Mouse (Mus musculus): Measurements from ENCODE around the gene Adig. TPM values are rescaled to one million over a fixed set of nuclear protein-coding genes. Genes with fewer than 3 reads are reported as not detected.

The Adig gene
- polyA plus RNA-seq, 1 experiment from 2014 or later, result not detected

GRCm38 (mm10) chr2:158513821-158514336 lies 11.5 kb downstream of the Adig start:
- no peaks in the 10 kb centered on the region for H3K9me3 ChIP-seq
- no peak overlapping the region for H3K27ac ChIP-seq (replicated peaks)
- DNase-seq (ENCODE audit: low spot score), result no peak
- no peaks in the 10 kb centered on the region for H3K36me3 ChIP-seq (replicated peaks)
- H3K27me3 ChIP-seq (replicated peaks; ENCODE audit: low read depth, poor library complexity, severe bottlenecking), result no peaks in the 10 kb centered on the region
- H3K4me3 ChIP-seq, result no peak overlapping the region
- no peaks in the 10 kb centered on the region for H3K4me1 ChIP-seq
- 85% methylated on average over 12 of the region's 12 CpGs for WGBS

GRCm38 (mm10) chr2:158518583-158518982 lies 16.2 kb downstream of the Adig start:
- no peaks in the 10 kb centered on the region for H3K4me1 ChIP-seq
- no peak overlapping the region for H3K4me3 ChIP-seq
- 81% methylated on average over 6 of the region's 6 CpGs for WGBS
- DNase-seq (ENCODE audit: low spot score), result no peak
- H3K27me3 ChIP-seq (replicated peaks; ENCODE audit: low read depth, poor library complexity, severe bottlenecking), result no peaks in the 10 kb centered on the region
- no peak overlapping the region for H3K27ac ChIP-seq (replicated peaks)
- 0 out of 2 replicates have a peak, but pooled peaks cover 2% of the 10 kb centered on the region for H3K9me3 ChIP-seq
- no peaks in the 10 kb centered on the region for H3K36me3 ChIP-seq (replicated peaks)

- H3K4me1 ChIP-seq, result no peaks in the 10 kb centered on the region
- H3K4me3 ChIP-seq, result no peak overlapping the region
- H3K36me3 ChIP-seq (replicated peaks), result no peaks in the 10 kb centered on the region
- 0 out of 2 replicates have a peak, but pooled peaks cover 2% of the 10 kb centered on the region for H3K9me3 ChIP-seq
- H3K27me3 ChIP-seq (replicated peaks; ENCODE audit: low read depth, poor library complexity, severe bottlenecking), result no peaks in the 10 kb centered on the region
- WGBS, result 83% methylated on average over 11 of the region's 11 CpGs
- no peak overlapping the region for H3K27ac ChIP-seq (replicated peaks)
- no peak for DNase-seq (ENCODE audit: low spot score)
These were observed 16.7 kb downstream of the Adig start for GRCm38 (mm10) chr2:158519071-158519470.

GRCm38 (mm10) chr2:158519800-158520199 lies 17.4 kb downstream of the Adig start:
- H3K27me3 ChIP-seq (replicated peaks; ENCODE audit: low read depth, poor library complexity, severe bottlenecking), result no peaks in the 10 kb centered on the region
- no peak overlapping the region for H3K4me3 ChIP-seq
- WGBS, result 80% methylated on average over 6 of the region's 6 CpGs
- H3K4me1 ChIP-seq, result no peaks in the 10 kb centered on the region
- H3K9me3 ChIP-seq, result 0 out of 2 replicates have a peak, but pooled peaks cover 2% of the 10 kb centered on the region
- H3K27ac ChIP-seq (replicated peaks), result no peak overlapping the region
- H3K36me3 ChIP-seq (replicated peaks), result no peaks in the 10 kb centered on the region
- DNase-seq (ENCODE audit: low spot score), result no peak

- Histone ChIP-seq H3K27me3 (replicated peaks; ENCODE audit: low read depth, poor library complexity, severe bottlenecking) (no peaks in the 10 kb centered on the region), H3K27ac (replicated peaks) (no peak overlapping the region), H3K9me3 (0 out of 2 replicates have a peak, but pooled peaks cover 2% of the 10 kb centered on the region), H3K4me1 (no peaks in the 10 kb centered on the region), H3K4me3 (no peak overlapping the region), H3K36me3 (replicated peaks) (no peaks in the 10 kb centered on the region)
- DNase-seq (ENCODE audit: low spot score), result no peak
- 83% methylated on average over 8 of the region's 8 CpGs for WGBS
These were observed 20.6 kb downstream of the Adig start for GRCm38 (mm10) chr2:158523060-158523459.

GRCm38 (mm10) chr2:158524129-158524860 lies 21.9 kb downstream of the Adig start:
- Histone ChIP-seq H3K27me3 (replicated peaks; ENCODE audit: low read depth, poor library complexity, severe bottlenecking) (no peaks in the 10 kb centered on the region), H3K36me3 (replicated peaks) (no peaks in the 10 kb centered on the region), H3K27ac (replicated peaks) (no peak overlapping the region), H3K4me1 (no peaks in the 10 kb centered on the region), H3K4me3 (no peak overlapping the region), H3K9me3 (0 out of 2 replicates have a peak, but pooled peaks cover 2% of the 10 kb centered on the region)
- DNase-seq (ENCODE audit: low spot score), result no peak
- 82% methylated on average over 16 of the region's 16 CpGs for WGBS

- WGBS, result 14% methylated on average over 4 of the region's 4 CpGs
- Histone ChIP-seq H3K9me3 (no peaks in the 10 kb centered on the region; the same call in 1 of the 2 replicates), H3K36me3 (replicated peaks) (no peaks in the 10 kb centered on the region), H3K4me3 (no peak overlapping the region), H3K27me3 (replicated peaks; ENCODE audit: low read depth, poor library complexity, severe bottlenecking) (peaks cover 3% of the 10 kb centered on the region; the same call in 1 of the 2 replicates), H3K4me1 (no peaks in the 10 kb centered on the region), H3K27ac (replicated peaks) (no peak overlapping the region)
- peak; percentile 64 for DNase-seq (ENCODE audit: low spot score)
These were observed 31.7 kb downstream of the Adig start for GRCm38 (mm10) chr2:158534090-158534489.

GRCm38 (mm10) chr2:158534559-158534958 lies 32.1 kb downstream of the Adig start:
- 77% methylated on average over 8 of the region's 8 CpGs for WGBS

GRCm38 (mm10) chr2:158539433-158540305 lies 37.3 kb downstream of the Adig start:
- no peaks in the 10 kb centered on the region for H3K36me3 ChIP-seq (replicated peaks)
- DNase-seq (ENCODE audit: low spot score), result peak; percentile 63
- peak overlapping the region; percentile 24; the same call in 1 of the 2 replicates for H3K27ac ChIP-seq (replicated peaks)
- WGBS, result 57% methylated on average over 24 of the region's 24 CpGs
- H3K4me3 ChIP-seq, result peak overlapping the region; percentile 42
- no peaks in the 10 kb centered on the region for H3K9me3 ChIP-seq
- H3K4me1 ChIP-seq, result peaks cover 9% of the 10 kb centered on the region
- H3K27me3 ChIP-seq (replicated peaks; ENCODE audit: low read depth, poor library complexity, severe bottlenecking), result peaks cover 23% of the 10 kb centered on the region

More at GRCm38 (mm10) chr2:158534559-158534958, 32.1 kb downstream of the Adig start:
- Histone ChIP-seq H3K9me3 (no peaks in the 10 kb centered on the region; the same call in 1 of the 2 replicates), H3K4me1 (peaks cover 4% of the 10 kb centered on the region), H3K27ac (replicated peaks) (no peak overlapping the region), H3K4me3 (no peak overlapping the region), H3K27me3 (replicated peaks; ENCODE audit: low read depth, poor library complexity, severe bottlenecking) (peaks cover 6% of the 10 kb centered on the region; the same call in 1 of the 2 replicates), H3K36me3 (replicated peaks) (no peaks in the 10 kb centered on the region)
- no peak for DNase-seq (ENCODE audit: low spot score)

- Histone ChIP-seq H3K36me3 (replicated peaks) (no peaks in the 10 kb centered on the region), H3K27me3 (replicated peaks; ENCODE audit: low read depth, poor library complexity, severe bottlenecking) (peaks cover 23% of the 10 kb centered on the region), H3K9me3 (no peaks in the 10 kb centered on the region), H3K27ac (replicated peaks) (no peak overlapping the region), H3K4me1 (peaks cover 9% of the 10 kb centered on the region), H3K4me3 (no peak overlapping the region)
- WGBS, result 54% methylated on average over 4 of the region's 4 CpGs
- DNase-seq (ENCODE audit: low spot score), result no peak
These were observed 38.9 kb downstream of the Adig start for GRCm38 (mm10) chr2:158541286-158541685.

GRCm38 (mm10) chr2:158545266-158545665 lies 42.9 kb downstream of the Adig start:
- peaks cover 8% of the 10 kb centered on the region for H3K4me1 ChIP-seq
- WGBS, result 62% methylated on average over 2 of the region's 2 CpGs
- H3K36me3 ChIP-seq (replicated peaks), result no peaks in the 10 kb centered on the region
- no peaks in the 10 kb centered on the region for H3K9me3 ChIP-seq
- no peak overlapping the region for H3K4me3 ChIP-seq
- peaks cover 35% of the 10 kb centered on the region for H3K27me3 ChIP-seq (replicated peaks; ENCODE audit: low read depth, poor library complexity, severe bottlenecking)
- DNase-seq (ENCODE audit: low spot score), result no peak
- H3K27ac ChIP-seq (replicated peaks), result no peak overlapping the region

- peak; percentile 89 for DNase-seq (ENCODE audit: low spot score)
- Histone ChIP-seq H3K9me3 (no peaks in the 10 kb centered on the region), H3K36me3 (replicated peaks) (no peaks in the 10 kb centered on the region), H3K27ac (replicated peaks) (no peak overlapping the region), H3K27me3 (replicated peaks; ENCODE audit: low read depth, poor library complexity, severe bottlenecking) (peaks cover 43% of the 10 kb centered on the region), H3K4me3 (peak overlapping the region; percentile 23; the same call in 1 of the 2 replicates), H3K4me1 (peaks cover 8% of the 10 kb centered on the region)
- WGBS, result 4% methylated on average over 17 of the region's 17 CpGs
These were observed 44.3 kb downstream of the Adig start for GRCm38 (mm10) chr2:158546751-158547150.
